19 mouse cellular contexts compared by ENCODE assay signal in genomic region chr9:79029456-79029855, GRCm38 (mm10).
A peak's percentile ranks its signal among the peaks of the same experiment; 100 is the strongest.
DNase-seq lines count a peak whose midpoint lies in the region; ATAC-seq and TF ChIP-seq lines count a peak whose summit lies in the region.
"Had no signal": no experiment of that assay in that cellular context is flagged by ENCODE, and none has a peak within 500 bp of the region (broad histone marks: within the 10 kb centered on the region; RNA-seq: fewer than 3 reads in every experiment).

No protein-coding gene starts in this region.

- H3K9me3 ChIP-seq in limb, embryonic 10.5 days (replicated peaks) = no peaks in the 10 kb centered on the region
- no peaks in the 10 kb centered on the region for H3K9me3 ChIP-seq in limb, embryonic 15.5 days
- H3K9me3 ChIP-seq: forebrain, embryonic 15.5 days; heart, embryonic 13.5 days; hindbrain, embryonic 13.5 days had no signal

- no peaks in the 10 kb centered on the region for H3K27me3 ChIP-seq in cerebellum, adult 2 months (ENCODE audit: control insufficient read depth, insufficient read depth, low read length)
- no peaks in the 10 kb centered on the region for H3K27me3 ChIP-seq in limb, embryonic 10.5 days (ENCODE audit: low read depth, poor library complexity, severe bottlenecking)
- H3K27me3 ChIP-seq in limb, embryonic 15.5 days = no peaks in the 10 kb centered on the region
- H3K27me3 ChIP-seq: CH12.LX; forebrain, embryonic 15.5 days; heart, embryonic 13.5 days; hindbrain, embryonic 13.5 days had no signal

- 0 out of 2 replicates have a peak overlapping the region, but pooled peaks have one; percentile 39 for H3K27ac ChIP-seq in cerebellum, adult 2 months (ENCODE audit: insufficient read depth, low read length)
- H3K27ac ChIP-seq in limb, embryonic 10.5 days = peak overlapping the region; percentile 76
- H3K27ac ChIP-seq in limb, embryonic 15.5 days = peak overlapping the region; percentile 30; the same call in 1 of the 2 replicates
- H3K27ac ChIP-seq: forebrain, embryonic 15.5 days; heart, embryonic 13.5 days; hindbrain, embryonic 13.5 days; hindbrain, postnatal 0 days had no signal

- WGBS in cerebellum, adult 2 months = 39% methylated on average over 9 of the region's 9 CpGs
- WGBS in limb, embryonic 10.5 days = 82% methylated on average over 9 of the region's 9 CpGs
- WGBS in limb, embryonic 15.5 days = 62% methylated on average over 9 of the region's 9 CpGs

- H3K36me3 ChIP-seq in limb, embryonic 10.5 days = no peaks in the 10 kb centered on the region
- no peaks in the 10 kb centered on the region for H3K36me3 ChIP-seq in limb, embryonic 15.5 days
- H3K36me3 ChIP-seq: forebrain, embryonic 15.5 days; heart, embryonic 13.5 days; hindbrain, embryonic 13.5 days had no signal

- no peak for TF ChIP-seq CTCF in cerebellum, adult 2 months (IDR thresholded peaks at IDR 0.05; ENCODE audit: borderline replicate concordance, insufficient read depth, low read depth, low read length)

- peak overlapping the region; percentile 46 for H3K4me3 ChIP-seq in cerebellum, adult 2 months (replicated peaks; ENCODE audit: insufficient read depth, low read depth, low read length)
- H3K4me3 ChIP-seq in limb, embryonic 10.5 days = no peak overlapping the region
- no peak overlapping the region for H3K4me3 ChIP-seq in limb, embryonic 15.5 days
- H3K4me3 ChIP-seq: forebrain, embryonic 15.5 days; heart, embryonic 13.5 days; hindbrain, embryonic 13.5 days had no signal

- no peak overlapping the region for H3K4me2 ChIP-seq in limb, embryonic 15.5 days
- H3K4me2 ChIP-seq: forebrain, embryonic 15.5 days; heart, embryonic 13.5 days; hindbrain, embryonic 13.5 days had no signal

- peak; percentile 22 to 23 for DNase-seq in cerebellum, adult 2 months
- no peak for DNase-seq in cerebellum, adult 9-11 months
- peak; percentile 12 to 33 for DNase-seq in cerebellum, postnatal 36 days
- DNase-seq in cerebellum, adult 8-10 months = no peak
- no peak for DNase-seq in limb, embryonic 10.5 days (ENCODE audit: low spot score)
- DNase-seq in B cell, adult 2 months = no peak
- DNase-seq: adrenal gland, postnatal 14 days; gastrocnemius, postnatal 36 days; heart, adult 11 months; heart, postnatal 36 days; kidney, adult 11 months had no signal

- ATAC-seq in limb, embryonic 15.5 days (ENCODE audit: insufficient number of reproducible peaks, low FRiP score, low TSS enrichment, low read depth) = no peak
- ATAC-seq: activated CD4-positive, CD25-positive, alpha-beta regulatory T cell, adult 4 months; forebrain, embryonic 15.5 days; hindbrain, postnatal 0 days; Patski had no signal

- H3K4me1 ChIP-seq in cerebellum, adult 2 months (ENCODE audit: control insufficient read depth, insufficient read depth, low read length) = peaks cover 7% of the 10 kb centered on the region; the same call in 1 of the 2 replicates
- peaks cover 22% of the 10 kb centered on the region for H3K4me1 ChIP-seq in limb, embryonic 10.5 days
- H3K4me1 ChIP-seq in limb, embryonic 15.5 days = peaks cover 4% of the 10 kb centered on the region; the same call in 1 of the 2 replicates
- H3K4me1 ChIP-seq: forebrain, embryonic 15.5 days; heart, embryonic 13.5 days; hindbrain, embryonic 13.5 days had no signal

- TF ChIP-seq POLR2A in cerebellum, adult 2 months (IDR thresholded peaks at IDR 0.05; ENCODE audit: borderline replicate concordance, insufficient read depth, low read length) = no peak

- H3K9ac ChIP-seq in limb, embryonic 15.5 days = no peak overlapping the region
- H3K9ac ChIP-seq: forebrain, embryonic 15.5 days; heart, embryonic 13.5 days; hindbrain, embryonic 13.5 days had no signal

Comparison
In these comparisons a context has a peak if more than half of its experiments do, and no peak if none do; other contexts are left out.
1. DNase-seq: peak in cerebellum, adult 2 months (2 of 2) and cerebellum, postnatal 36 days (2 of 2); none in cerebellum, adult 9-11 months (single experiment), cerebellum, adult 8-10 months (single experiment), limb, embryonic 10.5 days (single experiment) and B cell, adult 2 months (0 of 2).
2. Peak in every context shown above with its lines, with median percentiles within 50 percentile points of each other: H3K27ac ChIP-seq.